Mouse (Mus musculus): ENCODE results near the gene E130114P18Rik. TPM values are rescaled to one million over a fixed set of nuclear protein-coding genes. Genes with fewer than 3 reads are reported as not detected.

Gene E130114P18Rik
- total and polyA plus RNA-seq, 3 experiments, result 0.11 TPM; not detected in 2

- Histone ChIP-seq H3K36me3 (replicated peaks) (peaks cover 14% of the 10 kb centered on the region), H3K9me3 (replicated peaks) (peaks cover 19% of the 10 kb centered on the region), H3K4me3 (ENCODE audit: low read depth, low read length) (no peak overlapping the region), H3K27me3 (ENCODE audit: insufficient read depth, low read length) (no peaks in the 10 kb centered on the region), H3K4me1 (ENCODE audit: insufficient read depth, low read depth, low read length) (no peaks in the 10 kb centered on the region)
- ATAC-seq (ENCODE audit: extremely low read depth, insufficient number of reproducible peaks, low FRiP score, poor library complexity, severe bottlenecking) (no peak), DNase-seq (ENCODE audit: low spot score) (no peak)
- TF ChIP-seq CTCF (IDR thresholded peaks at IDR 0.05; ENCODE audit: low read depth, low read length) (no peak), GATA1 (IDR thresholded peaks at IDR 0.05; ENCODE audit: borderline replicate concordance, low read length) (no peak), POLR2AphosphoS5 (IDR thresholded peaks at IDR 0.05; ENCODE audit: insufficient replicate concordance, low read depth, low read length) (no peak), GATA2 (IDR thresholded peaks at IDR 0.05; ENCODE audit: borderline replicate concordance, low read depth, low read length) (no peak), TAL1 (conservative IDR thresholded peaks at IDR 0.05; ENCODE audit: low read depth, low read length) (no peak)
Observed at GRCm38 (mm10) chr4:97780024-97780423, 2.1 kb upstream of the E130114P18Rik start.

GRCm38 (mm10) chr4:97779003-97779930 is 1.4 kb upstream of the E130114P18Rik start:
- no peak overlapping the region; the same call in 1 of the 2 replicates for H3K4me3 ChIP-seq (ENCODE audit: low read depth, low read length)
- peaks cover 13% of the 10 kb centered on the region for H3K36me3 ChIP-seq (replicated peaks)
- DNase-seq (ENCODE audit: low spot score) (no peak), ATAC-seq (ENCODE audit: extremely low read depth, insufficient number of reproducible peaks, low FRiP score, poor library complexity, severe bottlenecking) (no peak)
- peaks cover 19% of the 10 kb centered on the region for H3K9me3 ChIP-seq (replicated peaks)
- no peak for TF ChIP-seq GATA1 (IDR thresholded peaks at IDR 0.05; ENCODE audit: borderline replicate concordance, low read length)
- no peak for TF ChIP-seq CTCF (IDR thresholded peaks at IDR 0.05; ENCODE audit: low read depth, low read length)
- TF ChIP-seq POLR2AphosphoS5 (IDR thresholded peaks at IDR 0.05; ENCODE audit: insufficient replicate concordance, low read depth, low read length), result no peak
- TF ChIP-seq TAL1 (conservative IDR thresholded peaks at IDR 0.05; ENCODE audit: low read depth, low read length), result no peak
- no peak for TF ChIP-seq GATA2 (IDR thresholded peaks at IDR 0.05; ENCODE audit: borderline replicate concordance, low read depth, low read length)
- H3K27me3 ChIP-seq (ENCODE audit: insufficient read depth, low read length), result no peaks in the 10 kb centered on the region
- H3K4me1 ChIP-seq (ENCODE audit: insufficient read depth, low read depth, low read length), result no peaks in the 10 kb centered on the region

- ATAC-seq (ENCODE audit: extremely low read depth, insufficient number of reproducible peaks, low FRiP score, poor library complexity, severe bottlenecking) (no peak), DNase-seq (ENCODE audit: low spot score) (no peak)
- Histone ChIP-seq H3K9me3 (replicated peaks) (peaks cover 16% of the 10 kb centered on the region), H3K27me3 (ENCODE audit: insufficient read depth, low read length) (no peaks in the 10 kb centered on the region), H3K36me3 (replicated peaks) (peaks cover 7% of the 10 kb centered on the region), H3K4me1 (ENCODE audit: insufficient read depth, low read depth, low read length) (no peaks in the 10 kb centered on the region), H3K4me3 (ENCODE audit: low read depth, low read length) (peak overlapping the region; percentile 64)
- TF ChIP-seq GATA2 (IDR thresholded peaks at IDR 0.05; ENCODE audit: borderline replicate concordance, low read depth, low read length) (no peak), TAL1 (conservative IDR thresholded peaks at IDR 0.05; ENCODE audit: low read depth, low read length) (no peak), POLR2AphosphoS5 (IDR thresholded peaks at IDR 0.05; ENCODE audit: insufficient replicate concordance, low read depth, low read length) (no peak), CTCF (IDR thresholded peaks at IDR 0.05; ENCODE audit: low read depth, low read length) (no peak), GATA1 (IDR thresholded peaks at IDR 0.05; ENCODE audit: borderline replicate concordance, low read length) (no peak)
Observed at GRCm38 (mm10) chr4:97778211-97779002, 529 bp upstream of the E130114P18Rik start.

- H3K4me3 ChIP-seq (ENCODE audit: low read depth, low read length), result peak overlapping the region; percentile 64
Observed at GRCm38 (mm10) chr4:97777081-97777705, 685 bp downstream of the E130114P18Rik start.

GRCm38 (mm10) chr4:97776388-97777080 is 1.3 kb downstream of the E130114P18Rik start:
- TF ChIP-seq TAL1 (conservative IDR thresholded peaks at IDR 0.05; ENCODE audit: low read depth, low read length), result no peak
- no peak for TF ChIP-seq CTCF (IDR thresholded peaks at IDR 0.05; ENCODE audit: low read depth, low read length)
- TF ChIP-seq POLR2AphosphoS5 (IDR thresholded peaks at IDR 0.05; ENCODE audit: insufficient replicate concordance, low read depth, low read length), result no peak
- no peak for TF ChIP-seq GATA2 (IDR thresholded peaks at IDR 0.05; ENCODE audit: borderline replicate concordance, low read depth, low read length)
- no peak for TF ChIP-seq GATA1 (IDR thresholded peaks at IDR 0.05; ENCODE audit: borderline replicate concordance, low read length)
- Histone ChIP-seq H3K9me3 (replicated peaks) (peaks cover 16% of the 10 kb centered on the region), H3K36me3 (replicated peaks) (no peaks in the 10 kb centered on the region), H3K4me3 (ENCODE audit: low read depth, low read length) (no peak overlapping the region), H3K27me3 (ENCODE audit: insufficient read depth, low read length) (no peaks in the 10 kb centered on the region), H3K4me1 (ENCODE audit: insufficient read depth, low read depth, low read length) (no peaks in the 10 kb centered on the region)
- DNase-seq (ENCODE audit: low spot score) (no peak), ATAC-seq (ENCODE audit: extremely low read depth, insufficient number of reproducible peaks, low FRiP score, poor library complexity, severe bottlenecking) (no peak)

More at GRCm38 (mm10) chr4:97777081-97777705, 685 bp downstream of the E130114P18Rik start:
- no peak for DNase-seq (ENCODE audit: low spot score)
- H3K27me3 ChIP-seq (ENCODE audit: insufficient read depth, low read length), result no peaks in the 10 kb centered on the region
- TF ChIP-seq GATA2 (IDR thresholded peaks at IDR 0.05; ENCODE audit: borderline replicate concordance, low read depth, low read length) (no peak), POLR2AphosphoS5 (IDR thresholded peaks at IDR 0.05; ENCODE audit: insufficient replicate concordance, low read depth, low read length) (no peak), GATA1 (IDR thresholded peaks at IDR 0.05; ENCODE audit: borderline replicate concordance, low read length) (no peak), TAL1 (conservative IDR thresholded peaks at IDR 0.05; ENCODE audit: low read depth, low read length) (no peak), CTCF (IDR thresholded peaks at IDR 0.05; ENCODE audit: low read depth, low read length) (no peak)
- H3K4me1 ChIP-seq (ENCODE audit: insufficient read depth, low read depth, low read length), result no peaks in the 10 kb centered on the region
- no peak for ATAC-seq (ENCODE audit: extremely low read depth, insufficient number of reproducible peaks, low FRiP score, poor library complexity, severe bottlenecking)
- peaks cover 16% of the 10 kb centered on the region for H3K9me3 ChIP-seq (replicated peaks)
- no peaks in the 10 kb centered on the region for H3K36me3 ChIP-seq (replicated peaks)
